Mouse (Mus musculus): ENCODE results near the gene Tgoln1.

DNA sequence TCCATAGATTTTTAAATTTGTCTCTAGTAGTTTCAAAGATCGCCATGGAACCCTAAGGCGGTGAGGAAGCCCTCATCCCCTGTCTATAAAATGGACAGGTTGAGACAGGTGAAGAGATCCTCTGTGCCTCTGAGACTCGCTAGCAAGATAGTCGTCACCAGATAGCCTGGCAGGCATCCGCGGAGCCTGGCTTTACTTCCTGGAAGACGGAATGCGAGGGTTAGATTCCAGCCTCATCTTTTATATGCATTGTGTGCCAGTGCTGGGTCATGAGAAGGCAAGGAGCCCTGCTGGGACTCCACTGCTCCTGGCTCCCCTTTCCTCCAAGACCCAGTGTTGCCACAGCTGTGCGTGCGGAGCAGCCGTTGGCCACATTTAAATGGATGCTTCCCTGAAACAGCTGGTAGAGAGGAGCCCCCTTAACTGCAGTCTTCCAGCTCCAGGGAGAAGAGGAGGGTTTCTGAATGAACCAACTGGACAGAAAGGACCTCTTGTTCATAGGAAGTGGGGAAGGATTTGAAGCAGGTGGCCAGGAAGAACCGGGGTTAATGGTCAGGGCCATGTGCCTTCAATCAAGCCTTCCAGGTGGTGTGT is 31.3 kb upstream of the Tgoln1 start:
- TF ChIP-seq CTCF (IDR thresholded peaks at IDR 0.05) (no peak), POLR2A (IDR thresholded peaks at IDR 0.05; ENCODE audit: insufficient read depth, low read depth, low read length) (no peak)
